Mouse (Mus musculus) liver, postnatal 0 days (tissue): ENCODE measurements around the gene Nkain1.

ENCODE experiments used
- CTCF ChIP-seq: sonication (generic); IDR thresholded peaks from 2 replicates; pipeline ENCODE4 v1.5.1; 2016; ENCODE audit warnings: antibody characterized with exemption, low read depth
- EP300 ChIP-seq: IDR thresholded peaks from 2 replicates; pipeline ENCODE4 v1.6.1; 2016; ENCODE audit warnings: antibody characterized with exemption, low read depth, mild to moderate bottlenecking

- TF ChIP-seq CTCF (no peak), EP300 (no peak)
Observed at GRCm38 (mm10) chr4:130519567-130520481, 54.1 kb downstream of the Nkain1 start.
